Mouse (Mus musculus) adrenal gland, adult 18-20 months (tissue): Measurements from ENCODE around the gene Gm34653. TPM values are rescaled to one million over a fixed set of nuclear protein-coding genes. Genes with fewer than 3 reads are reported as not detected.

ENCODE experiments used
- DNase-seq, 2 experiments: peaks; one replicate each; pipeline ENCODE4 v3.0.0; 2021 to 2022; ENCODE audit warnings: low spot score in 2 of 2
- total RNA-seq, 2 experiments: library from RNA; stranded (reverse); gene quantifications; 1 replicate in 1 of 2; 2 replicates in 1 of 2; pipeline ENCODE4 v1.2.3; 2021

Gm34653 gene
- total RNA-seq, 2 experiments from 2014 or later: not detected

GRCm38 (mm10) chr2:34882757-34883156, 50.0 kb downstream of the Gm34653 start:
- no peak for DNase-seq

- no peak for DNase-seq
Observed at GRCm38 (mm10) chr2:34883190-34883589, 50.4 kb downstream of the Gm34653 start.

DNA sequence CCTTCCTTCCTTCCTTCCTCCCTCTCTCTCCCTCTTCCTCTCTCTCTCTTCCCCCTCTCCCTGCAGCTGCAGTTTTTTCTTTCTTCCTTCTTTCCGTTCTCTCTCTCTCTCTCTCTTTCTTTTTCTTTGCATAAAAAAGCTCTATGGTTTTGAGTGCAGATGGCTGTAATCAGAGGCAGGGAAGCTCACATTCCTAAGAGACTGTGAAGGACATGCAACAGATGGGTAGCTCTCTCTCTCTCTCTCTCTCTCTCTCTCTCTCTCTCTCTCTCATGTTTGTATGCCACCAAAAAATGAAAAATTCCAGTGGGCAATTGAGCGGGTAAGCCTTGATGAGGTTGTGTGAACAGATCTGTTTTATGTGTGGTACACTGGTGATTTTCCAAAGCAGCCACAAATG, 51.4 kb downstream of the Gm34653 start:
- DNase-seq: no peak

Other genes starting within 250 kb of the Gm34653 start
- gene Gapvd1, start 77.8 kb upstream of the Gm34653 start, total RNA-seq: 10 to 100 TPM; 51.6 to 66.8 TPM
- gene Hspa5, start 61.0 kb upstream of the Gm34653 start, total RNA-seq: 100 to 1,000 TPM; 686 to 689 TPM
- gene Rabepk, start 33.1 kb upstream of the Gm34653 start, total RNA-seq: 10 to 100 TPM; 23.9 to 26.7 TPM
- 10 to 100 TPM; 66.5 to 68.9 TPM for gene Fbxw2, start 6.7 kb upstream of the Gm34653 start, total RNA-seq
- gene Cutal, start 41.4 kb downstream of the Gm34653 start, total RNA-seq: under 1 TPM in 1 of 2 experiments, not detected in 1; 0.48 TPM
- gene Psmd5, start 42.0 kb downstream of the Gm34653 start, total RNA-seq: 10 to 100 TPM; 40.8 to 41.1 TPM
- gene Phf19, start 81.0 kb downstream of the Gm34653 start, total RNA-seq: 1 to 10 TPM; 1.3 to 1.7 TPM
- gene Traf1, start 128.8 kb downstream of the Gm34653 start, total RNA-seq: 1 to 10 TPM; 2.6 to 2.8 TPM
- not detected for gene Hc, start 228.4 kb downstream of the Gm34653 start, total RNA-seq